Mouse (Mus musculus): ENCODE data around the gene Msi2. TPM values are rescaled to one million over a fixed set of nuclear protein-coding genes. Genes with fewer than 3 reads are reported as not detected.

Gene Msi2
- total RNA-seq, 1 experiment from 2014 or later: 72.0 TPM

GRCm38 (mm10) chr11:88688644-88689043, 29.7 kb downstream of the Msi2 start:
- no peak for ATAC-seq (replicated peaks; ENCODE audit: insufficient number of reproducible peaks, low FRiP score, low TSS enrichment, poor library complexity, severe bottlenecking)

- no peak for ATAC-seq (replicated peaks; ENCODE audit: insufficient number of reproducible peaks, low FRiP score, low TSS enrichment, poor library complexity, severe bottlenecking)
Observed at GRCm38 (mm10) chr11:88687711-88688110, 30.6 kb downstream of the Msi2 start.

- ATAC-seq (replicated peaks; ENCODE audit: insufficient number of reproducible peaks, low FRiP score, low TSS enrichment, poor library complexity, severe bottlenecking): no peak
Observed at GRCm38 (mm10) chr11:88687010-88687409, 31.3 kb downstream of the Msi2 start.

GRCm38 (mm10) chr11:88686061-88686460, 32.3 kb downstream of the Msi2 start:
- ATAC-seq (replicated peaks; ENCODE audit: insufficient number of reproducible peaks, low FRiP score, low TSS enrichment, poor library complexity, severe bottlenecking): no peak

GRCm38 (mm10) chr11:88683026-88683770, 35.1 kb downstream of the Msi2 start:
- no peak for ATAC-seq (replicated peaks; ENCODE audit: insufficient number of reproducible peaks, low FRiP score, low TSS enrichment, poor library complexity, severe bottlenecking)

- no peak for ATAC-seq (replicated peaks; ENCODE audit: insufficient number of reproducible peaks, low FRiP score, low TSS enrichment, poor library complexity, severe bottlenecking)
Observed at GRCm38 (mm10) chr11:88677350-88677749, 41.0 kb downstream of the Msi2 start.

- ATAC-seq (replicated peaks; ENCODE audit: insufficient number of reproducible peaks, low FRiP score, low TSS enrichment, poor library complexity, severe bottlenecking): no peak
Observed at GRCm38 (mm10) chr11:88676597-88676996, 41.7 kb downstream of the Msi2 start.

GRCm38 (mm10) chr11:88675526-88676353, 42.6 kb downstream of the Msi2 start:
- no peak for ATAC-seq (replicated peaks; ENCODE audit: insufficient number of reproducible peaks, low FRiP score, low TSS enrichment, poor library complexity, severe bottlenecking)

- no peak for ATAC-seq (replicated peaks; ENCODE audit: insufficient number of reproducible peaks, low FRiP score, low TSS enrichment, poor library complexity, severe bottlenecking)
Observed at GRCm38 (mm10) chr11:88674075-88674474, 44.2 kb downstream of the Msi2 start.

GRCm38 (mm10) chr11:88670925-88671324, 47.4 kb downstream of the Msi2 start:
- ATAC-seq (replicated peaks; ENCODE audit: insufficient number of reproducible peaks, low FRiP score, low TSS enrichment, poor library complexity, severe bottlenecking): no peak

- ATAC-seq (replicated peaks; ENCODE audit: insufficient number of reproducible peaks, low FRiP score, low TSS enrichment, poor library complexity, severe bottlenecking): no peak
Observed at GRCm38 (mm10) chr11:88669106-88669505, 49.2 kb downstream of the Msi2 start.

- no peak for ATAC-seq (replicated peaks; ENCODE audit: insufficient number of reproducible peaks, low FRiP score, low TSS enrichment, poor library complexity, severe bottlenecking)
Observed at GRCm38 (mm10) chr11:88668345-88668744, 50.0 kb downstream of the Msi2 start.

GRCm38 (mm10) chr11:88665799-88666198, 52.5 kb downstream of the Msi2 start:
- no peak for ATAC-seq (replicated peaks; ENCODE audit: insufficient number of reproducible peaks, low FRiP score, low TSS enrichment, poor library complexity, severe bottlenecking)

GRCm38 (mm10) chr11:88661444-88662180, 56.7 kb downstream of the Msi2 start:
- no peak for ATAC-seq (replicated peaks; ENCODE audit: insufficient number of reproducible peaks, low FRiP score, low TSS enrichment, poor library complexity, severe bottlenecking)

GRCm38 (mm10) chr11:88660404-88660803, 57.9 kb downstream of the Msi2 start:
- ATAC-seq (replicated peaks; ENCODE audit: insufficient number of reproducible peaks, low FRiP score, low TSS enrichment, poor library complexity, severe bottlenecking): no peak

GRCm38 (mm10) chr11:88658926-88659325, 59.4 kb downstream of the Msi2 start:
- ATAC-seq (replicated peaks; ENCODE audit: insufficient number of reproducible peaks, low FRiP score, low TSS enrichment, poor library complexity, severe bottlenecking): no peak

- ATAC-seq (replicated peaks; ENCODE audit: insufficient number of reproducible peaks, low FRiP score, low TSS enrichment, poor library complexity, severe bottlenecking): no peak
Observed at GRCm38 (mm10) chr11:88655786-88656185, 62.5 kb downstream of the Msi2 start.

- no peak for ATAC-seq (replicated peaks; ENCODE audit: insufficient number of reproducible peaks, low FRiP score, low TSS enrichment, poor library complexity, severe bottlenecking)
Observed at GRCm38 (mm10) chr11:88655214-88655566, 63.1 kb downstream of the Msi2 start.

- ATAC-seq (replicated peaks; ENCODE audit: insufficient number of reproducible peaks, low FRiP score, low TSS enrichment, poor library complexity, severe bottlenecking): no peak
Observed at GRCm38 (mm10) chr11:88654391-88655213, 63.7 kb downstream of the Msi2 start.

Measured in monocyte, adult 5-6 weeks (primary cell).